Mouse (Mus musculus): ENCODE data around the gene Stk11. TPM values are rescaled to one million over a fixed set of nuclear protein-coding genes. Genes with fewer than 3 reads are reported as not detected.

The Stk11 gene
- polyA plus RNA-seq, 1 experiment from 2014 or later = 10.0 TPM

- ATAC-seq (replicated peaks; ENCODE audit: insufficient number of reproducible peaks, insufficient read depth, low FRiP score, low read depth) = no peak
- no peaks in the 10 kb centered on the region for H3K9me3 ChIP-seq (replicated peaks)
- H3K4me3 ChIP-seq = no peak overlapping the region
- no peak overlapping the region for H3K9ac ChIP-seq
- H3K4me2 ChIP-seq = peak overlapping the region; percentile 8; the same call in 1 of the 2 replicates
- 65% methylated on average over 27 of the region's 27 CpGs for WGBS
- no peak overlapping the region for H3K27ac ChIP-seq
- H3K4me1 ChIP-seq (replicated peaks) = peaks cover 40% of the 10 kb centered on the region
- peaks cover 47% of the 10 kb centered on the region for H3K36me3 ChIP-seq
- H3K27me3 ChIP-seq = peaks cover 8% of the 10 kb centered on the region
Observed at GRCm38 (mm10) chr10:80131952-80132350, 16.3 kb downstream of the Stk11 start.

- peaks cover 33% of the 10 kb centered on the region for H3K36me3 ChIP-seq
- H3K9ac ChIP-seq = no peak overlapping the region
- H3K4me1 ChIP-seq (replicated peaks) = peaks cover 54% of the 10 kb centered on the region
- H3K4me2 ChIP-seq = no peak overlapping the region
- 56% methylated on average over 8 of the region's 8 CpGs for WGBS
- peak overlapping the region; percentile 69 for H3K27ac ChIP-seq
- ATAC-seq (replicated peaks; ENCODE audit: insufficient number of reproducible peaks, insufficient read depth, low FRiP score, low read depth) = peak; percentile 54
- no peaks in the 10 kb centered on the region for H3K9me3 ChIP-seq (replicated peaks)
- no peak overlapping the region for H3K4me3 ChIP-seq
- peaks cover 18% of the 10 kb centered on the region for H3K27me3 ChIP-seq
Observed at GRCm38 (mm10) chr10:80133226-80133849, 17.7 kb downstream of the Stk11 start.

GRCm38 (mm10) chr10:80134421-80134820 is 18.8 kb downstream of the Stk11 start:
- ATAC-seq (replicated peaks; ENCODE audit: insufficient number of reproducible peaks, insufficient read depth, low FRiP score, low read depth) = no peak
- Histone ChIP-seq H3K4me1 (replicated peaks) (peaks cover 65% of the 10 kb centered on the region), H3K9me3 (replicated peaks) (no peaks in the 10 kb centered on the region), H3K27ac (no peak overlapping the region), H3K4me3 (no peak overlapping the region), H3K9ac (no peak overlapping the region), H3K27me3 (peaks cover 22% of the 10 kb centered on the region), H3K4me2 (no peak overlapping the region), H3K36me3 (peaks cover 23% of the 10 kb centered on the region)
- 77% methylated on average over 9 of the region's 9 CpGs for WGBS

GRCm38 (mm10) chr10:80135161-80135560 is 19.6 kb downstream of the Stk11 start:
- Histone ChIP-seq H3K9ac (no peak overlapping the region), H3K4me2 (no peak overlapping the region), H3K4me1 (replicated peaks) (peaks cover 69% of the 10 kb centered on the region), H3K9me3 (replicated peaks) (no peaks in the 10 kb centered on the region), H3K27me3 (peaks cover 22% of the 10 kb centered on the region), H3K36me3 (peaks cover 15% of the 10 kb centered on the region), H3K4me3 (no peak overlapping the region), H3K27ac (no peak overlapping the region)
- no peak for ATAC-seq (replicated peaks; ENCODE audit: insufficient number of reproducible peaks, insufficient read depth, low FRiP score, low read depth)
- 85% methylated on average over 10 of the region's 10 CpGs for WGBS

GRCm38 (mm10) chr10:80135641-80136040 is 20.0 kb downstream of the Stk11 start:
- WGBS = 100% methylated on average over 1 of the region's 1 CpGs
- Histone ChIP-seq H3K4me3 (no peak overlapping the region), H3K36me3 (peaks cover 10% of the 10 kb centered on the region), H3K27me3 (peaks cover 22% of the 10 kb centered on the region), H3K9ac (no peak overlapping the region), H3K9me3 (replicated peaks) (no peaks in the 10 kb centered on the region), H3K4me2 (no peak overlapping the region), H3K4me1 (replicated peaks) (peaks cover 69% of the 10 kb centered on the region), H3K27ac (no peak overlapping the region)
- no peak for ATAC-seq (replicated peaks; ENCODE audit: insufficient number of reproducible peaks, insufficient read depth, low FRiP score, low read depth)

GRCm38 (mm10) chr10:80136179-80136951 is 20.8 kb downstream of the Stk11 start:
- 15% methylated on average over 46 of the region's 49 CpGs for WGBS
- no peak overlapping the region for H3K27ac ChIP-seq
- H3K9ac ChIP-seq = 0 out of 2 replicates have a peak overlapping the region, but pooled peaks have one; percentile 15
- peaks cover 22% of the 10 kb centered on the region for H3K27me3 ChIP-seq
- H3K9me3 ChIP-seq (replicated peaks) = no peaks in the 10 kb centered on the region
- ATAC-seq (replicated peaks; ENCODE audit: insufficient number of reproducible peaks, insufficient read depth, low FRiP score, low read depth) = no peak
- peaks cover 3% of the 10 kb centered on the region; the same call in 1 of the 2 replicates for H3K36me3 ChIP-seq
- H3K4me1 ChIP-seq (replicated peaks) = peaks cover 68% of the 10 kb centered on the region
- H3K4me3 ChIP-seq = peak overlapping the region; percentile 66
- peak overlapping the region; percentile 99 for H3K4me2 ChIP-seq

- Histone ChIP-seq H3K27ac (no peak overlapping the region), H3K36me3 (no peaks in the 10 kb centered on the region), H3K9ac (peak overlapping the region; percentile 43), H3K4me3 (peak overlapping the region; percentile 66), H3K4me1 (replicated peaks) (peaks cover 69% of the 10 kb centered on the region), H3K4me2 (peak overlapping the region; percentile 99), H3K27me3 (peaks cover 22% of the 10 kb centered on the region), H3K9me3 (replicated peaks) (no peaks in the 10 kb centered on the region)
- WGBS = 7% methylated on average over 29 of the region's 29 CpGs
- ATAC-seq (replicated peaks; ENCODE audit: insufficient number of reproducible peaks, insufficient read depth, low FRiP score, low read depth) = no peak
Observed at GRCm38 (mm10) chr10:80136952-80137625, 21.5 kb downstream of the Stk11 start.

GRCm38 (mm10) chr10:80137626-80138552 is 22.3 kb downstream of the Stk11 start:
- H3K4me2 ChIP-seq = peak overlapping the region; percentile 99
- peak overlapping the region; percentile 66 for H3K4me3 ChIP-seq
- no peak overlapping the region for H3K27ac ChIP-seq
- ATAC-seq (replicated peaks; ENCODE audit: insufficient number of reproducible peaks, insufficient read depth, low FRiP score, low read depth) = no peak
- no peaks in the 10 kb centered on the region for H3K36me3 ChIP-seq
- no peaks in the 10 kb centered on the region for H3K9me3 ChIP-seq (replicated peaks)
- 8% methylated on average over 33 of the region's 33 CpGs for WGBS
- peaks cover 22% of the 10 kb centered on the region for H3K27me3 ChIP-seq
- peaks cover 68% of the 10 kb centered on the region for H3K4me1 ChIP-seq (replicated peaks)
- H3K9ac ChIP-seq = peak overlapping the region; percentile 67

GRCm38 (mm10) chr10:80138553-80139438 is 23.2 kb downstream of the Stk11 start, which contains the start of gene Atp5d:
TSS of gene Atp5d (plus strand) at chr10:80138632.
- no peaks in the 10 kb centered on the region for H3K9me3 ChIP-seq (replicated peaks)
- WGBS = under 1% methylated on average over 71 of the region's 94 CpGs
- peak within 1 kb of the TSS; percentile 66 for H3K4me3 ChIP-seq
- peak within 1 kb of the TSS; percentile 25; the same call in 1 of the 2 replicates for H3K27ac ChIP-seq
- H3K9ac ChIP-seq = peak within 1 kb of the TSS; percentile 67
- peaks cover 22% of the 10 kb centered on the region for H3K27me3 ChIP-seq
- H3K36me3 ChIP-seq = peaks cover 6% of the 10 kb centered on the region; the same call in 1 of the 2 replicates
- peak within 1 kb of the TSS; percentile 99 for H3K4me2 ChIP-seq
- peak; percentile 4; the same call in 1 of the 2 replicates for ATAC-seq (replicated peaks; ENCODE audit: insufficient number of reproducible peaks, insufficient read depth, low FRiP score, low read depth)
- H3K4me1 ChIP-seq (replicated peaks) = peaks cover 68% of the 10 kb centered on the region

GRCm38 (mm10) chr10:80139439-80139775 is 23.8 kb downstream of the Stk11 start:
- H3K9ac ChIP-seq = peak overlapping the region; percentile 67
- no peak for ATAC-seq (replicated peaks; ENCODE audit: insufficient number of reproducible peaks, insufficient read depth, low FRiP score, low read depth)
- H3K4me3 ChIP-seq = peak overlapping the region; percentile 66
- H3K27me3 ChIP-seq = peaks cover 22% of the 10 kb centered on the region
- H3K4me2 ChIP-seq = peak overlapping the region; percentile 99
- H3K27ac ChIP-seq = no peak overlapping the region
- H3K36me3 ChIP-seq = peaks cover 12% of the 10 kb centered on the region
- no peaks in the 10 kb centered on the region for H3K9me3 ChIP-seq (replicated peaks)
- 0% methylated on average over 9 of the region's 10 CpGs for WGBS
- H3K4me1 ChIP-seq (replicated peaks) = peaks cover 68% of the 10 kb centered on the region
